Mouse (Mus musculus) embryonic stem cell, embryonic (primary cell): ENCODE measurements around the gene Fcho1.
"Not testable (repeated sequence)": the region's sequence is repeated elsewhere in the genome, so short reads cannot be mapped to it uniquely, and the experiment has no call there.

Experiments
- CTCF ChIA-PET, 4 experiments: fragments of 300-600 bp in 2 of 4; fragments of 350-600 bp in 2 of 4; sonication (Branson Sonifier 250); formaldehyde crosslinking; loops; one replicate each; lab custom pipeline; 2022; ENCODE audit warnings: inconsistent platforms in 2 of 4; lab: Charles Lee
- POLR2A ChIA-PET, 4 experiments: fragments of 300-600 bp in 2 of 4; fragments of 350-600 bp in 2 of 4; sonication (Branson Sonifier 250); formaldehyde crosslinking; loops; one replicate each; lab custom pipeline; 2022; ENCODE audit warnings: antibody characterized with exemption in 4 of 4, inconsistent platforms in 1 of 4; lab: Charles Lee

The Fcho1 gene

DNA sequence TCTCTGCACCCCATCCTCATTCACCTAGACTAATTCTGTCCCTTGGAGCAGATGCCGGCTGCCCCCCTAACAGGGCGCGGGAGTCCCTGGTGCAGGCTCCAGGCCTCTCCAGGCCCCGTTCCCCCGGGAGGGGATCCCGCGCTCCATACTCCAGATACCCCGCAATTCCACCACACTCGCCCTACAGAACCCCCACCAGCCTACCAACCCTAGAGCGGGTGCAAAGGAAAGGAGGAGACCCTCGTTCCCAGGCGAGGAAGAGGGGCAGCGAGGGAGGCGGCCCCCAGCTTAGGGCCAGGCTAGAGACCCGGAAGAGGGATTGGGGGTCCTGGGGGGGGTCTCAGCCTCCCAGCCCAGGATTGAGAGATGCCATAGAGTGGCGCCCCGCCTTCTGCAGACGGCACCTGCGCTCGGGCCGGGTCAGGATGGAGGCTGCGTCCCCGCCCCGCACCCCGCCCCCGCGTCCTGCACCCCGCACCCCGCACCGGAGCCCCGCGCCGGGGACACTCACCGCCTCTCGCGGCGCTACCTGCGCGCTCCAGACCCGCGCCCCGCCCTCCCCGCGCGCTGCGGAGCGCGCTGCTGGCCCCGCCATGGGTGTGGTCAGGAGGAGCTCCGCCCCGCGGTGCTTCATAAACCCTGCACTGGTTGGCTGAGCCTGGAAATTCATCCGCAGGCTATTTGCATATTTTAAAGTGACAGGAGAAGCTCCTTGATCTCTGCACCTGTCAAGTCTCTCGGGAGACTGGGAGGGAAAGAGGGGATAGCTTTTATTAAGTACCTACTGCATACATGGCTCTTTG is at the start of gene Fcho1:
Gene Fcho1, minus strand, starts transcription at position 595 of the 803 bp plus-strand sequence.
- ChIA-PET POLR2A (interaction anchor here in 3 of 4 experiments (0.6 to 2.3 kb wide), 34 partner anchors 8 to 515 kb away, joined by 3 to 16 read pairs (median 3); partner anchors contain the start of genes Ap1m1 (in 1 of the 3), Insl3 (in 1 of the 3), Mvb12a (in 1 of the 3) and Tmem221 (in 1 of the 3)), CTCF (interaction anchor here (0.5 to 1.8 kb wide), 21 partner anchors 8 to 514 kb away, joined by 3 to 14 read pairs (median 3); partner anchors contain the start of genes Ap1m1 (in 1 of the 4), B3gnt3 (in 1 of the 4) and Tmem221 (in 1 of the 4))

DNA sequence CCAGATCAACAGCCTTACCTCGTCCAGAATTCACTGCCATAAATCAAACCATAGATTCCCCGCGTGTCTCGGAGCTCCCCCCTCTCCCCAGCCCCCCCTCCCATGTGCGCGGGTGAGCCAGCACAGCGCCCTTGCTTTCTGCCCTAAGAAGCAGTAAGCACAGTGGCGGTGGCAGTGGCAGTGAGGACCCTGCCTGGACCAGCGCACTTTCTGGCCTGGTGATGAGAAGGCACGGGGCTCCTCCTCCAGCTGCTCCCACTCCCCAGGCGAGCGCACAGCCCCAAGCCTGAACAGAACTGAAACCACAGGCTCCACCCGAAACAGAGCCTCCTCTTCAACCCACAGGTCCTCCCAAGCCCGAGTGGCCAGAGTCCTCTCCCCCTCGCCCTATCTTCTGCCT is 45.8 kb upstream of the Fcho1 start:
- POLR2A ChIA-PET = no interaction called here
- CTCF ChIA-PET = interaction anchor here in 1 of 4 experiments (0.7 kb wide), 1 partner anchor 980 kb away, joined by 4 read pairs; no protein-coding TSS in a partner anchor

DNA sequence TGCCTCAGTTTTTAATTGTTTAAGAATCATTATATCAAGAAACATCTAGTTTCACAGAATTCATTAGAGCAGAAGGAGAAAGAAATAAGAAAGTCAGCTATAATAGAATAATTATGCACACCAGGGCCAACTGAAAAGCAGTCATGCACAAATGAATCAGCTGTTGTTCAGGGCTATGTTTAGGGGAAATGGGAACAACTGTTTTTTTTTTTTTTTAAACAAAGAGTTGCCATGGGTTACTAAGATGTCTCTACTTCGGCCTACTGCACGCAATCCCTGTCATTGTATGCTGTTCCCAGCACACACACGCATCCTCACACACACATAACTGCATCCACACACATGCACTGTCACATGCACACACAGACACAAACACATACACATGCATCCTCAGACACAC is 33.3 kb upstream of the Fcho1 start:
- ChIA-PET CTCF (no interaction called here), POLR2A (no interaction called here)

DNA sequence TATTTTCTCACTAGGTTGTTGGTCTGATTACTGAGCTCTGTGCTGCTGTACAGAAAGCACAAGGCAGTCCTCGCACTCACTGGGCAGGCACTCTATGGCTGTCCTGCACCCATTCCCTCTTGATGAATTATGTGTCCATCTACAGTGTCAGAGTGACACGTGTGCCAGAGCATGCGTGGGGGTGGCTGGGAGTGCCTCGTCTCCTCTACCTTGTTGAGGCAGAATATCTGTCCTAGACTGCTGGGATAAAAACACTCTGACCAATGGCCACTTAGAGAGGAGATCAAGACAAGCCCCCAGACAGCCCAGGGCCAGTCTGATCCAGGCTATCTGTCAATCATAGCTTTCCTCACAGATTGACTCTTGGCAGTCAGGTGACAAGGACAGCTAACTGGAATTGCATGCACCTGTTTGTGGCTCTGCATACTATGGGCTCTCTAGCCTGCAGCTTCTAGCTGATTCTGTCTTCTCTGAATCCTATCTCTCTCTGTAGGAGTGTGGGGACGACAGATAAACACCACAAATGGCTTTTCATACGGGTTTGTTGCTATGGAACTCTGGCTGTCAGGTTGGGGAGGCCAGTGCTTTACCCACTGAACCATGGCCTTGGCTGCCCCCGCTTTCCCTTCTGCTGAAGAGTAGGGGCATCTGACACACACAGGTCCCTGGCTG is 27.5 kb upstream of the Fcho1 start:
- POLR2A ChIA-PET, CTCF ChIA-PET: not testable (repeated sequence)

DNA sequence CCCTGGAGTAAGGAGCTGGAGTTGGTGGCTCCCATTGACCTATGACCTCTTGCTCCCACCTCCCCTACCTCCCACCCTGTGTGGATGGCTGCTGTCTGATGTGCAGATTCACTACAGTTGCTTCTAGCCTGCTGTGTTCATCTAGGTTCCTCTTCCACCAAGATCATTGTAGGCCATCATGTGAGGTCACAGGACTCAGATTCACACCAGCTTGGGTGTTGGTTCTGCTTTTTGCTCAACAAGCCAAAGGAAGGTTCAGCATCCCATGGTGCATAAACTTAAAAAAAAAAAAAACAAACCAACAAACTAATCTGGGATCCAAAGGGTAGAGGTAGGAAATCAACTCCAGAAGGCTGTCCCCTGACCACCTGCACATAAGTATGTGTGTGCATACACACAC is 26.7 kb upstream of the Fcho1 start:
- POLR2A ChIA-PET = interaction anchor here in 1 of 4 experiments (0.6 kb wide), 1 partner anchor 22 kb away, joined by 4 read pairs; no protein-coding TSS in a partner anchor

DNA sequence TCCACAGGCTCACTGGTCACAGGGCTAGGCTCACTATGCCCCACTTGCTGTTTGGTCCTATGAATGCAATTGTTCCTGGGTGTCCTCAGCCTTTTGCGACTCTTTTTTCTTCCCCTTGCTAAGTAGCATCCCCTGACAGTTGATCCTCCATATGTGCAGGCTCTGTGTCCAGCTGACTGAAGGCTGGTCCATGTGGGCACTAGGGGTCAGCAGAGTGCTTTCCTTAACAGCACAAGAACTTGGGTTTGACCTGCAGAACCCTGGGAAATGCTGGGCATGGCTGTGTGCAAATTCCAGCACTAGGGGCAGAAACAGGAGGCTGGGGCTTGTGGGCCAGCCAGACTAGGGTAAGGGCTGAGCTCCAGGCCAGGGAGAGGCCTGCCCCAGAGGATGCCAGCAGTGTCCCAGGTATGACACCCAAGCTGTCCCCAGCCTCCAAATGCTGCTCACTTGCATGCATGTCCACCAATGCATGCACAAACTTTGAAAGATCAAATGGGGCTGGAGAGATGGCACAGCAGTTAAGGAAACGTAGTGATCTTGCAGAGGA is 25.9 kb upstream of the Fcho1 start:
- POLR2A ChIA-PET, CTCF ChIA-PET: not testable (repeated sequence)

More for the DNA sequence above, 26.7 kb upstream of the Fcho1 start:
- CTCF ChIA-PET = interaction anchor here in 1 of 4 experiments (0.7 kb wide), 1 partner anchor 221 kb away, joined by 5 read pairs; no protein-coding TSS in a partner anchor

DNA sequence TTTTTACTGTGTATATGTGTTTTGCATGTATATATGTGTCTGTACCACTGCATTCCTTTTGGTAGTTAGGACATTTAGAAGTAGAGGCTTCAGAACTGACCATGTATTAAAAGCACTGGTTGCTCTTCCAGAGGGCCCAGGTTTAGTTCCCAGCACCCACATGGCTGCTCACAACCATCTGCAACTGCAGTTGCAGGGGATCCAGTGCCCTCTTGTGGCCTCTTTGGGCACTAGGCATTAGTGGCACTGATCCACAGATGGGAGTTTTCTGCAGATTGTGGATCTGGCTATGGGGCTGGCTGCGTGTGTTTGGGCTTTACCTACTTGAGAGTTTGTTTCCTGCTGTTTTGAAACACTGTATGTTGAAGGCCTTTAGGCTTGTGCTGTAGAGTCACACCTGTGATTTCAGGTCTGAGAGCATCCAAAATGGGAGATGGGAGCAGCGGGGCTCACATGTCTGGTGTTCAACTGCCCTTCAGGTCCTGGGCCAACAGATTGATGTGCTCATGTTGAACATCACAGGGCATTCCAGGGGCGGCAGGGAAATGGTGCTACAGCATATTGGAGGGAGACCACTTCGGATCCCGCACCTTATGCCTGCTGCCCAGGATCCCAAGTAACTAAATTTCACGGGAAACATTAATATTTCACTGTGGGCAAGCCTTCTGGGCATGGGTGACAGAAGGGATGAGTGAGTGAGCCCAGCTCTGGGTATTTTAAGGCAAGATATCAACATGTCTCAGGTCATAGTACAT is 24.0 kb upstream of the Fcho1 start:
- POLR2A ChIA-PET = interaction anchor here in 1 of 4 experiments (0.6 to 0.7 kb wide), 2 partner anchors 536 to 822 kb away, joined by 3 to 6 read pairs; no protein-coding TSS in a partner anchor

DNA sequence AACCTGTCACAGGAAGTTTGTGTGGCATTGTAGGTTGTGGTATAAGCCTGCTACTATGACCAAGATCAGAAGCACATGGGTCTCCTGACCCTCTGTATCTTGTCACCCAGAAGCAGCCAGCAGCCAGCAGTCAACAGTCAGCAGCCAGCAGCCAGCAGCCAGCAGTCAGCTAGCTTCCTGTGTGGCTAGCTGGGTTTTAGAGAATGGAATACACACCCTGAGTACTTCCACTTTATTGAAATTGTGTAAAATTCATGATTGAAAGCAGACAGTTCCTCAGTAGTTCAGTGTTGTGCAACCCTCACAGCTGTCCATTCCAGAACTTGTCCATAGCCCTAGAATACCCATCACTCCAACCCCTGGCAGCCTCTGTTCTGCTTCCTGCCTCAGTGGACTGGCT is 21.6 kb upstream of the Fcho1 start:
- CTCF ChIA-PET, POLR2A ChIA-PET: not testable (repeated sequence)

More for the DNA sequence above, 24.0 kb upstream of the Fcho1 start:
- CTCF ChIA-PET = interaction anchor here in 1 of 4 experiments (0.6 kb wide), 1 partner anchor 1333 kb away, joined by 4 read pairs; no protein-coding TSS in a partner anchor

DNA sequence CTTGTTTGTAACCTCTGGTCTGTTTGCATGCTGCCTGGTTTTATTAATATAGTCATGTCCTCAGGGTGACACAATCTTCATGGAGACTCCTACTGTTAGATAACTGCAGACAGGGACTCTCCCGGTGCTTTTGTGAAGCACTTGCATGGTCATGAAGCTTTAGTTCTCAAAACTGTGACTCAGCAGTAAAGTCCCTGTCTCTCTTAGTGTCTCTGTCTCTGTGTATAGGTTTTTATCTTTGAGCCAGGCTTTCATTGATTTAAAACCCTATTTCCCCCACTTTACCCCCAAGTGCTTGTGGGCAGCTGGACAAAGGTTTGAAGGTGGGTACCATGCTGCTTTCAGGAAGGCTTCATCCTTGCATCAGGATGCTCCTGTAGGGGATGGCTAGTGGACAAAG is 19.8 kb upstream of the Fcho1 start:
- ChIA-PET POLR2A (interaction anchor here in 1 of 4 experiments (1.7 kb wide), 1 partner anchor 477 kb away, joined by 14 read pairs; no protein-coding TSS in a partner anchor), CTCF (no interaction called here)

DNA sequence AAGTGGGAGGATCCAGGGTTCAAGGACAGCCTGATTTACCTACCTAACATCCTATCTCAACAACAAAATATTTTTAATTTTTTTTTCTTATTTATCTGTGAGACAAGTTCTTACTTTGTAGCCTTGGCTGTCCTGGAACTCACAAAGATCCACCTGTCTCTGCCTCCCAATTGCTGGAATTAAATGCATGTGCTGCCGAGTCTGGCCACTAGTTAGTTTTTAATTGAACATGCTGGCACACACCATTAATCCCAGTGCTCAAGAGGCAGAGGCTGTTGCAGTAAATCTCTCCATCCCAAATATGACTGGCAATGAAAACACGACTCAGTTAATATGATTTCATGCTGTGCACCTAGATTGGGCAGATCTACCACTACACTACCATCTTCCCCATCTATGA is 17.3 kb upstream of the Fcho1 start:
- CTCF ChIA-PET = interaction anchor here in 2 of 4 experiments (0.9 to 1.5 kb wide), 4 partner anchors 11 to 278 kb away, joined by 3 to 4 read pairs (median 4); partner anchors contain the start of gene Mrpl34 (in 1 of the 2)

DNA sequence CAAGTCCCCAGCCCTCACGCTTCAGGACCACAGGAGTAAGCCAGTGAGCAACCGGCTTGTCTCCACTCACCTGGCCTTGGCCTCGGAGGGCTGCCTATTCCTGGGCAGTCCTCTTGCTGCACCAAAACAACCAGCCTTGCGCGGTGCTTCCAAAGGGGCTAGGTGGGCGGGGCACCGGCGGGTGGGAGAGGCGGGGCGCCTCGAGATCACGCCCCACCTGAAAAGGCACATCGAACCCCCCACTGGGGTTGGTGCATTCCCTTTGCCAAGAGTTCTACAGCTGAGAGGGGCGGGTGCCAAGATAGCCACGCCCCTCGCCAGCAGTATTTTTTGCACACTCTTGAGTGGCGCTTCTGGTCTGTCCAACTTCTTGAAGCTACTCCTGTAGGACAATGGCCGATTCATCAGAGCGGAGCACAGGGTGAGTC is 16.2 kb upstream of the Fcho1 start:
- POLR2A ChIA-PET = interaction anchor here in 3 of 4 experiments (0.6 to 2.1 kb wide), 11 partner anchors 10 to 589 kb away, joined by 3 to 10 read pairs (median 3); partner anchors contain the start of gene Fcho1 (in 2 of the 3)
- CTCF ChIA-PET = interaction anchor here in 3 of 4 experiments (0.9 to 1.5 kb wide), 5 partner anchors 10 to 277 kb away, joined by 3 to 4 read pairs (median 3); partner anchors contain the start of gene Mrpl34 (in 1 of the 3)

More for the DNA sequence above, 17.3 kb upstream of the Fcho1 start:
- POLR2A ChIA-PET = interaction anchor here in 1 of 4 experiments (1.3 to 2.1 kb wide), 4 partner anchors 12 to 209 kb away, joined by 3 to 10 read pairs (median 4); partner anchors contain the start of gene Fcho1

DNA sequence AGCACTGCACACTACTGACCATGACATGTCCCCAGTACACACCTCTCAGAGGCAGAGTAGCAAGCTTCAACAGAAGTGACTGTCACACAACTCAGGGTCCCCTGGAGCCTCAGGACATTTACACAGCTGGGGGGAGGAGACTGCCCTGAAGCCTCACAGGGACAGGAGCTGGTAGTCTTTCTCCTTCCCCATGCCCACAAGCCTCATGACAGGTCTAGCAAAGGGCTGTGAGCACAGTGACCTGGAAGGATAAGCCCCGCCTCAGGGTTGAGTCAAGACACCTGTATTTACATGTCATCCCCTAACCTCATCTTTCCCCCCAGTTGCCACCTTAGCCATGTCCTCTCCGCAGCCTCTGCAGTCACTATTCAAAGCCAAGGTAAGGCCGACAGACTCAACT is 15.7 kb upstream of the Fcho1 start:
- CTCF ChIA-PET = interaction anchor here in 2 of 4 experiments (1.1 to 1.5 kb wide), 2 partner anchors 33 kb away, joined by 3 to 4 read pairs; no protein-coding TSS in a partner anchor
- POLR2A ChIA-PET = interaction anchor here in 3 of 4 experiments (0.6 to 2.1 kb wide), 10 partner anchors 10 to 590 kb away, joined by 3 to 10 read pairs (median 3); partner anchors contain the start of gene Fcho1 (in 2 of the 3)

DNA sequence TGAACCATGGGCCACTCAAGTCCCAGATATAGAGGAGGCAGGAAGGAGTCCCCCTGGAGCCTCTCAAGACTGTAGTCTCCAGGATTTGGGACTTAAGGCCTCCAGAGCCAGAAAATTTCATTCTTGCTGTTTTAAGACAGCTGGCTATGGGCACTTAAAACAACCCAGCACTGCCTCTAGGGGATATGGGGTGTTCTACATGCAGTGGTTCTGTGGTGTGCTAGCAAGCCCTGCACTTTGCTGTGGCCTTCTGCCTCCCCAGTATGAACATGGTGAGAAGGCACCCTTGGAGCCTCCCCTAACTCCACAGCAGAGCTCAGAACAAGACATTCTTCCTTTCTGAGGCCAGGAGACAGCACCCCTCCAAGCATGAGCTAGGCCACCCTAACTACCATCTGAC is 12.8 kb upstream of the Fcho1 start:
- POLR2A ChIA-PET = not testable (repeated sequence)
- CTCF ChIA-PET = interaction anchor here in 2 of 4 experiments (0.5 to 1.1 kb wide), 2 partner anchors 12 to 184 kb away, joined by 3 read pairs; no protein-coding TSS in a partner anchor

DNA sequence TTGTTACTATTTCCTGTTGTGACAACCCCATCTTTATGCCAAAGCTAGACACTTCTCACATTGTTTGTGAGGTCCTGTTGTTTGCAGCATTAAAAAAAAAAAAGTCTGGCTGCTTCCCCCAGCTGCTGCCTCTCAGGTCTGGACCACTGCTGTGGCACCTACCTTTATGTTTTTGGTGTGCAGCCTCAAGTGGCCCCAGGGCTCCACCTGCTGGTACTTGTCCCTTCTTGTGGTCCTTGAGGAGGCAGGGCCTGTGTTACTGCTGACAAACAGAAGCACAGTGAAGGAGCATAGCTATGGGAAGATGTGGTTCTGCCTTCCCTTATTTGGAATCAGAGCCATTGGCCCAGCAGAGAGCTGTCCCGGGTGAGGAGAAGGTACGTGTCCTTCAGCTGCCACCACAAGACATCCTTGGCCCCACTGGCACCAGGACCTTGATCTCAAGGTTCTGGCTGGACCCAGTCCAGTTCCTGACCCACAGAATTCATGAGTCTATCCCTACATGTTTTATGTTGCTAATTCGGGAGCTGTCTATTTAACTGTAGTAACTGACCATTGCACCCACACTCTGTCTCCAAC is 6.2 kb upstream of the Fcho1 start:
- CTCF ChIA-PET = interaction anchor here (0.6 to 2.2 kb wide), 32 partner anchors 10 to 1043 kb away, joined by 3 to 25 read pairs (median 4); partner anchors contain the start of genes B3gnt3 (in 1 of the 4) and Rpl18a (in 1 of the 4)

DNA sequence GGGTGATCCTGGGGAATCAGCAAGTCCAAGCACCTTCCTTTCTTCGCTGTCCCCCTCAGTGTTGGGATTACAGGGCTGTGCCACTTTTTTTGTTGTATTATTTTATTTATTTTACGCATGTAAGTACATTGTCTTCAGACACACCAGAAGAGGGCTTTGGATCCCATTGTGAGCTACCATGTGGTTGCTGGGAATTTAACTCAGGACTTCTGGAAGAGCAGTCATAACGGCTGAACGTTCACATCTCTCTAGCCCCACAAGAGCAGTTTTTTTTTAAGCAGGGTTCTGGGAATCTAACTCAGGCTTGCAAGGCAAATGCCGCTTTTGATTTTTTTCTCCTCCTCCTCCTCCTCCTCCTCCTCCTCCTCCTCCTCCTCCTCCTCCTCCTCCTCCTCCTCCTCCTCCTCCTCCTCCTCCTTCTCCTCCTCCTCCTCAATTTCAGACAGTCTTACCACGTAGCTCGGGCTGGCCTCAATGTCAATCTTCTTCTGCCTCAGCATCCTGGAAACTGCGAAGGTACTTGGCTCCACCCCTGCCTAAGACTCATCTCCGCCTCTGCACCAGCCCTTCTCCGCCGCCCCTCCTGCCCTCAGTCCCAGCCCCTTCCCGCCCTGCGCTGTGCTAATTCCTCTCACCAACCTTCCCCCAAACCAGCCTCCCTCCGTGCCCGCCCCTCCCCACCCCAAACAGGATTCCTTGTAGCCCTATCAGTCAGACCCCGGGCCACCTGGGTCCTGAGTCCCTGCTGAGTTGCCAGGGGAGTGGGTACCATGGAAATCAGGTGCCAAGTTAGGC is 3.5 kb upstream of the Fcho1 start:
- ChIA-PET CTCF (interaction anchor here (0.7 to 2.1 kb wide), 8 partner anchors 13 to 350 kb away, joined by 3 to 17 read pairs (median 4); partner anchors contain the start of genes Dda1 (in 1 of the 4), Mrpl34 (in 1 of the 4) and Pgls (in 1 of the 4)), POLR2A (interaction anchor here in 3 of 4 experiments (0.5 to 2.4 kb wide), 18 partner anchors 12 to 432 kb away, joined by 3 to 9 read pairs (median 4); partner anchors contain the start of genes Ccdc194 (in 1 of the 3), Colgalt1 (in 1 of the 3), Rab8a (in 1 of the 3) and Tmem221 (in 1 of the 3))

More for the DNA sequence above, 6.2 kb upstream of the Fcho1 start:
- POLR2A ChIA-PET = interaction anchor here in 3 of 4 experiments (0.5 to 2.7 kb wide), 10 partner anchors 10 to 224 kb away, joined by 3 to 10 read pairs (median 4); partner anchors contain the start of gene Tmem221 (in 1 of the 3)
